Mouse (Mus musculus): ENCODE data around the gene Espnl.

The Espnl gene

GRCm38 (mm10) chr1:91317656-91318055 is 4.2 kb upstream of the Espnl start:
- DNase-seq (ENCODE audit: low read depth, low spot score) = no peak

- no peak for DNase-seq (ENCODE audit: low read depth, low spot score)
These were observed 2.8 kb downstream of the Espnl start for GRCm38 (mm10) chr1:91324646-91325045.

GRCm38 (mm10) chr1:91325488-91326042 is 3.7 kb downstream of the Espnl start:
- no peak for DNase-seq (ENCODE audit: low read depth, low spot score)

GRCm38 (mm10) chr1:91332102-91332501 is 10.2 kb downstream of the Espnl start:
- no peak for DNase-seq (ENCODE audit: low read depth, low spot score)

GRCm38 (mm10) chr1:91333582-91333981 is 11.7 kb downstream of the Espnl start:
- DNase-seq (ENCODE audit: low read depth, low spot score) = no peak

GRCm38 (mm10) chr1:91337355-91337754 is 15.5 kb downstream of the Espnl start:
- DNase-seq (ENCODE audit: low read depth, low spot score) = no peak

- no peak for DNase-seq (ENCODE audit: low read depth, low spot score)
These were observed 22.1 kb downstream of the Espnl start for GRCm38 (mm10) chr1:91344001-91344400.

- no peak for DNase-seq (ENCODE audit: low read depth, low spot score)
These were observed 23.2 kb downstream of the Espnl start for GRCm38 (mm10) chr1:91344921-91345685.

- DNase-seq (ENCODE audit: low read depth, low spot score) = peak; percentile 61
These were observed 25.0 kb downstream of the Espnl start for GRCm38 (mm10) chr1:91346892-91347291.

- no peak for DNase-seq (ENCODE audit: low read depth, low spot score)
These were observed 29.0 kb downstream of the Espnl start, which contains the start of gene Klhl30 for GRCm38 (mm10) chr1:91350841-91351240. Klhl30 (plus strand) TSS chr1:91351016.

- DNase-seq (ENCODE audit: low read depth, low spot score) = no peak
These were observed 29.4 kb downstream of the Espnl start for GRCm38 (mm10) chr1:91351249-91351648.

GRCm38 (mm10) chr1:91352277-91352676 is 30.4 kb downstream of the Espnl start:
- no peak for DNase-seq (ENCODE audit: low read depth, low spot score)

GRCm38 (mm10) chr1:91356105-91356504 is 34.2 kb downstream of the Espnl start:
- no peak for DNase-seq (ENCODE audit: low read depth, low spot score)

- DNase-seq (ENCODE audit: low read depth, low spot score) = no peak
These were observed 40.2 kb downstream of the Espnl start for GRCm38 (mm10) chr1:91362113-91362512.

GRCm38 (mm10) chr1:91364822-91365644 is 43.2 kb downstream of the Espnl start:
- DNase-seq (ENCODE audit: low read depth, low spot score) = no peak

- no peak for DNase-seq (ENCODE audit: low read depth, low spot score)
These were observed 43.9 kb downstream of the Espnl start for GRCm38 (mm10) chr1:91365816-91366214.

GRCm38 (mm10) chr1:91366215-91367108 is 44.6 kb downstream of the Espnl start, which contains the start of gene Erfe:
Erfe (plus strand) TSS chr1:91366430.
- DNase-seq (ENCODE audit: low read depth, low spot score) = peak; percentile 50

GRCm38 (mm10) chr1:91367295-91367694 is 45.4 kb downstream of the Espnl start:
- no peak for DNase-seq (ENCODE audit: low read depth, low spot score)

- no peak for DNase-seq (ENCODE audit: low read depth, low spot score)
These were observed 47.5 kb downstream of the Espnl start for GRCm38 (mm10) chr1:91369408-91369807.

- no peak for DNase-seq (ENCODE audit: low read depth, low spot score)
These were observed 48.2 kb downstream of the Espnl start for GRCm38 (mm10) chr1:91370055-91370454.

- no peak for DNase-seq (ENCODE audit: low read depth, low spot score)
These were observed 51.5 kb downstream of the Espnl start for GRCm38 (mm10) chr1:91373414-91373835.
